Mouse (Mus musculus): ENCODE measurements around the gene Cdc42se1. TPM values are rescaled to one million over a fixed set of nuclear protein-coding genes. Genes with fewer than 3 reads are reported as not detected.

The Cdc42se1 gene
- polyA plus RNA-seq, 1 experiment from 2014 or later: 92.6 TPM

DNA sequence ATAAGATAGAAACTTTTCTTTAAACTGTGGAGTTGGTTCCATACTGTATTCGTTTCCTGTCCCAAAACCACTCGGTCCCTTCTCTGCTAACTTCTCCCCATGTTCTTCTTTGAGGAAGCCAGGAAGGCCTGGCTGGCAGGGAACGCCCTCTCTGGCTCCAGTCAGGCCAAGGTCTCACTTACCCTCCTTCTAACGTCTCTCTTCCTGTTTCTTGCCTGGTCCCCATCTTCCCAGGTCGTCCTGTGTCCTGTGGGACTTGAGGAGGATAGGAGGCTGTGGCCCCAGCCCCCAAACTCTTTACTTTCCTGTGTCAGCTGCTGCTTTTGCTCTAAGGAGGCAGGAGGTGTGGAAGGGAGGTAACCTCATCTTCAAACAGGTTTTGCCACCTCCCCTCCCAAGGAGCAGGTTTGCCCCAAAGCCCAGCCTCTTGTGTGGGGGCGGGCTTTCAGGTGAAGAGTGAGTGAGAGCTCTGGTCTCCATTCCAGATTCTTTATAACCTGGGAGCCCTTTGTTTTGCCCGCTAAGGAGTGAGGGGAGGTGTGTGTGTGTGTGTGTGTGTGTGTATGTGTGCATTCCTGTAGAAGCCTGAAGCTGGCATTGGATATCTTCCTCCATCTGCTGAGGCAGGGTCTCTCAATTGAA lies 22.4 kb downstream of the Cdc42se1 start, which contains the start of gene Bnipl:
Gene Bnipl, minus strand, starts transcription at position 411 of the 642 bp plus-strand sequence.
- no peaks in the 10 kb centered on the region for H3K4me1 ChIP-seq (replicated peaks; ENCODE audit: control insufficient read depth, insufficient read depth, low read length)
- H3K27ac ChIP-seq (ENCODE audit: low read depth): no peak within 1 kb of the TSS
- H3K9ac ChIP-seq (ENCODE audit: low read length): no peak within 1 kb of the TSS
- no peak within 1 kb of the TSS for H3K4me2 ChIP-seq (ENCODE audit: low read length)
- no peaks in the 10 kb centered on the region for H3K27me3 ChIP-seq (replicated peaks; ENCODE audit: control insufficient read depth, insufficient read depth, low read length)
- ATAC-seq (replicated peaks; ENCODE audit: low FRiP score, low TSS enrichment, low read depth) (0 out of 2 replicates have a peak, but pooled peaks have one; percentile 15), DNase-seq (ENCODE audit: low spot score) (no peak)
- WGBS: 43% methylated on average over 7 of the region's 7 CpGs
- no peak within 1 kb of the TSS for H3K4me3 ChIP-seq (ENCODE audit: low read depth, low read length)
- no peaks in the 10 kb centered on the region for H3K9me3 ChIP-seq (ENCODE audit: control insufficient read depth, low read length)
- peaks cover 27% of the 10 kb centered on the region for H3K36me3 ChIP-seq (ENCODE audit: control insufficient read depth, insufficient read depth, low read length)

GRCm38 (mm10) chr3:95256931-95257330 lies 28.4 kb downstream of the Cdc42se1 start:
- Histone ChIP-seq H3K36me3 (ENCODE audit: control insufficient read depth, insufficient read depth, low read length) (peaks cover 79% of the 10 kb centered on the region), H3K4me2 (ENCODE audit: low read length) (no peak overlapping the region), H3K27me3 (replicated peaks; ENCODE audit: control insufficient read depth, insufficient read depth, low read length) (no peaks in the 10 kb centered on the region), H3K27ac (ENCODE audit: low read depth) (no peak overlapping the region), H3K9me3 (ENCODE audit: control insufficient read depth, low read length) (no peaks in the 10 kb centered on the region), H3K4me1 (replicated peaks; ENCODE audit: control insufficient read depth, insufficient read depth, low read length) (no peaks in the 10 kb centered on the region), H3K4me3 (ENCODE audit: low read depth, low read length) (no peak overlapping the region), H3K9ac (ENCODE audit: low read length) (no peak overlapping the region)
- DNase-seq (ENCODE audit: low spot score): no peak
- WGBS: 84% methylated on average over 5 of the region's 5 CpGs
- ATAC-seq (replicated peaks; ENCODE audit: low FRiP score, low TSS enrichment, low read depth): no peak

- no peaks in the 10 kb centered on the region for H3K9me3 ChIP-seq (ENCODE audit: control insufficient read depth, low read length)
- no peak overlapping the region for H3K4me2 ChIP-seq (ENCODE audit: low read length)
- H3K27ac ChIP-seq (ENCODE audit: low read depth): no peak overlapping the region
- no peaks in the 10 kb centered on the region for H3K4me1 ChIP-seq (replicated peaks; ENCODE audit: control insufficient read depth, insufficient read depth, low read length)
- DNase-seq (ENCODE audit: low spot score) (no peak), ATAC-seq (replicated peaks; ENCODE audit: low FRiP score, low TSS enrichment, low read depth) (no peak)
- 91% methylated on average over 4 of the region's 4 CpGs for WGBS
- no peaks in the 10 kb centered on the region for H3K27me3 ChIP-seq (replicated peaks; ENCODE audit: control insufficient read depth, insufficient read depth, low read length)
- no peak overlapping the region for H3K9ac ChIP-seq (ENCODE audit: low read length)
- no peak overlapping the region for H3K4me3 ChIP-seq (ENCODE audit: low read depth, low read length)
- H3K36me3 ChIP-seq (ENCODE audit: control insufficient read depth, insufficient read depth, low read length): peaks cover 72% of the 10 kb centered on the region
Observed at GRCm38 (mm10) chr3:95261975-95262374, 33.4 kb downstream of the Cdc42se1 start.

DNA sequence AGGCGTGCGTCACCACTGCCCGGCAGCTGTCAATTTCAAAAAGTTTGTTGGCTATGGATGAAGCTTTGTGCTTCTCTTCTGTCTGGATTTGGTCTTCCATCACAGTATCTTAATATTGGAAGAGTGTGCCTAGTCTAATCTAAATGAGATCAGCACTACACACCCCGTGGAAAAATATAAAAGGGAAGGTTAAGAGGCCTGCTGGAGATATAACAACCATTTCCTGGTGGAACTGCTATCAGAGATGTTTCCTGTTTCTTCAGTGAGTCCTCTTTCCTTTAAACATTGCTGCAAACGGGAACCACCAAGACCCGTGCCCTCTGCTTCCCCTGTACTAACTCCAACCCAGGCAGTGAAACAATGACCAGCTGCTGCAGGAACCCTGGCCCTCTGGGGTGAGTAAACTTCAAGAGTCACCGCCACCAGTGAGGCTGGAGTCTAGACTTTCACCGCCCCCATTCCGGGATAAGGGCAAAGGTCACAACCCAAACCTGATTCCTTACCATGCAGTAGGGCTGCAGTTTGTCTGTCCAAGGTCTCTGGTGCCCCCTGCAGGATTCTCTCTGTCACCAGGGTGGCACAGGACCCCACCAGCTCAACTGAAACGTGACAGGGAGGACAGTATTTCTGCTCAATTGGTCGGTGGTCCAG lies 34.7 kb downstream of the Cdc42se1 start:
- Histone ChIP-seq H3K4me1 (replicated peaks; ENCODE audit: control insufficient read depth, insufficient read depth, low read length) (no peaks in the 10 kb centered on the region), H3K27ac (ENCODE audit: low read depth) (no peak overlapping the region), H3K4me3 (ENCODE audit: low read depth, low read length) (no peak overlapping the region), H3K4me2 (ENCODE audit: low read length) (no peak overlapping the region), H3K27me3 (replicated peaks; ENCODE audit: control insufficient read depth, insufficient read depth, low read length) (no peaks in the 10 kb centered on the region), H3K9me3 (ENCODE audit: control insufficient read depth, low read length) (no peaks in the 10 kb centered on the region), H3K36me3 (ENCODE audit: control insufficient read depth, insufficient read depth, low read length) (peaks cover 71% of the 10 kb centered on the region), H3K9ac (ENCODE audit: low read length) (no peak overlapping the region)
- WGBS: 48% methylated on average over 11 of the region's 11 CpGs
- DNase-seq (ENCODE audit: low spot score): peak; percentile 79
- ATAC-seq (replicated peaks; ENCODE audit: low FRiP score, low TSS enrichment, low read depth): peak; percentile 72

GRCm38 (mm10) chr3:95264724-95265123 lies 36.2 kb downstream of the Cdc42se1 start:
- Histone ChIP-seq H3K4me1 (replicated peaks; ENCODE audit: control insufficient read depth, insufficient read depth, low read length) (no peaks in the 10 kb centered on the region), H3K4me3 (ENCODE audit: low read depth, low read length) (no peak overlapping the region), H3K9ac (ENCODE audit: low read length) (no peak overlapping the region), H3K36me3 (ENCODE audit: control insufficient read depth, insufficient read depth, low read length) (peaks cover 70% of the 10 kb centered on the region), H3K27me3 (replicated peaks; ENCODE audit: control insufficient read depth, insufficient read depth, low read length) (no peaks in the 10 kb centered on the region), H3K27ac (ENCODE audit: low read depth) (no peak overlapping the region), H3K9me3 (ENCODE audit: control insufficient read depth, low read length) (no peaks in the 10 kb centered on the region), H3K4me2 (ENCODE audit: low read length) (no peak overlapping the region)
- no peak for ATAC-seq (replicated peaks; ENCODE audit: low FRiP score, low TSS enrichment, low read depth)
- 81% methylated on average over 1 of the region's 1 CpGs for WGBS
- no peak for DNase-seq (ENCODE audit: low spot score)

DNA sequence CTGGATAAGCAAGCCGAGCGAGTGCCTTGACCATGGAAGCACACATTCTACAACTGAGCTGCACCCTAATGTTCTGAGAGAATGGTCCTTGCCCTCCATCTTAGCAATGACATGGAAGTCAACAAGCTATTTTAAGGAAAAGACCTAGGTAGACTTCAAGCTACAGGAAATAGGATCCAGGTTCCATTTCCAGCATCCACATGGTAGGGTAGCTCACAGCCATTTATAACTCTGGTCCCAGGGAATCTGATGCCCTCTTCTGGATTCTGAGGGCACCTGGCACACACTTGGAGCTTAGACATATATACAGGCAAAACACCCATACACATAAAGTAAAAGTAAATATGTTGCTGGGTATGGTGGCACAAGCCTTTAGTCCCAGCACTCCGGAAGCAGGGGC lies 37.5 kb downstream of the Cdc42se1 start:
- Histone ChIP-seq H3K9me3 (ENCODE audit: control insufficient read depth, low read length) (no peaks in the 10 kb centered on the region), H3K4me2 (ENCODE audit: low read length) (no peak overlapping the region), H3K4me3 (ENCODE audit: low read depth, low read length) (no peak overlapping the region), H3K27me3 (replicated peaks; ENCODE audit: control insufficient read depth, insufficient read depth, low read length) (no peaks in the 10 kb centered on the region), H3K9ac (ENCODE audit: low read length) (no peak overlapping the region), H3K36me3 (ENCODE audit: control insufficient read depth, insufficient read depth, low read length) (peaks cover 63% of the 10 kb centered on the region), H3K27ac (ENCODE audit: low read depth) (no peak overlapping the region), H3K4me1 (replicated peaks; ENCODE audit: control insufficient read depth, insufficient read depth, low read length) (no peaks in the 10 kb centered on the region)
- WGBS: 93% methylated on average over 3 of the region's 3 CpGs
- ATAC-seq (replicated peaks; ENCODE audit: low FRiP score, low TSS enrichment, low read depth): no peak
- DNase-seq (ENCODE audit: low spot score): no peak

- Histone ChIP-seq H3K27me3 (replicated peaks; ENCODE audit: control insufficient read depth, insufficient read depth, low read length) (no peaks in the 10 kb centered on the region), H3K9ac (ENCODE audit: low read length) (no peak overlapping the region), H3K27ac (ENCODE audit: low read depth) (no peak overlapping the region), H3K36me3 (ENCODE audit: control insufficient read depth, insufficient read depth, low read length) (peaks cover 53% of the 10 kb centered on the region), H3K4me1 (replicated peaks; ENCODE audit: control insufficient read depth, insufficient read depth, low read length) (no peaks in the 10 kb centered on the region), H3K4me3 (ENCODE audit: low read depth, low read length) (no peak overlapping the region), H3K4me2 (ENCODE audit: low read length) (no peak overlapping the region), H3K9me3 (ENCODE audit: control insufficient read depth, low read length) (no peaks in the 10 kb centered on the region)
- DNase-seq (ENCODE audit: low spot score) (no peak), ATAC-seq (replicated peaks; ENCODE audit: low FRiP score, low TSS enrichment, low read depth) (no peak)
Observed at GRCm38 (mm10) chr3:95267855-95268254, 39.3 kb downstream of the Cdc42se1 start.

GRCm38 (mm10) chr3:95269789-95270188 lies 41.3 kb downstream of the Cdc42se1 start:
- peaks cover 44% of the 10 kb centered on the region for H3K36me3 ChIP-seq (ENCODE audit: control insufficient read depth, insufficient read depth, low read length)
- WGBS: 96% methylated on average over 5 of the region's 5 CpGs
- no peak overlapping the region for H3K9ac ChIP-seq (ENCODE audit: low read length)
- H3K4me1 ChIP-seq (replicated peaks; ENCODE audit: control insufficient read depth, insufficient read depth, low read length): no peaks in the 10 kb centered on the region; the same call in 1 of the 2 replicates
- DNase-seq (ENCODE audit: low spot score) (no peak), ATAC-seq (replicated peaks; ENCODE audit: low FRiP score, low TSS enrichment, low read depth) (no peak)
- no peak overlapping the region for H3K4me2 ChIP-seq (ENCODE audit: low read length)
- H3K27me3 ChIP-seq (replicated peaks; ENCODE audit: control insufficient read depth, insufficient read depth, low read length): no peaks in the 10 kb centered on the region
- H3K27ac ChIP-seq (ENCODE audit: low read depth): no peak overlapping the region
- no peaks in the 10 kb centered on the region for H3K9me3 ChIP-seq (ENCODE audit: control insufficient read depth, low read length)
- no peak overlapping the region for H3K4me3 ChIP-seq (ENCODE audit: low read depth, low read length)
